20 mouse cellular contexts compared by ENCODE assay signal in the genomic region with DNA sequence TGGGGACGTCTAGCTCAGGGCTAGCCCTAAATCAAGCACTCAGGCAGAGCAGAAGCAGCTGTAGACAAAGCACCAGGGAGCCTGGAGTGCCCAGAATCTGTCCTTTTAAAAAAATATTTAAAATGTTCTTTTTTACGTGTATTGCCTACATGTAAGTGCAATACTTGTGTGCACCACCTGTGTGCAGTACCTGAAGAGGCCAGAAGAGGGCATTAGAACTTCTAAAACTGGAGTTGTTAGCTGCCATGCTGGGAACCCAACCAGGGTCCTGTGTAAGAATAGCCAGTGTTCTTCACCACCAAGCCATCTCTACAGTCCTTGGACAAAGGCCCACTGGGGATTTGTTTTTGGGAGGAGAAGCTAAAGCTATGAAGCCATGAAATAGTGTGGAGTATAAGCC. TPM values are rescaled to one million over a fixed set of nuclear protein-coding genes. Genes with fewer than 3 reads are reported as not detected.
DNase-seq lines count a peak whose midpoint lies in the region; ATAC-seq and TF ChIP-seq lines count a peak whose summit lies in the region.
"Had no signal": no experiment of that assay in that cellular context is flagged by ENCODE, and none has a peak within 500 bp of the region (broad histone marks: within the 10 kb centered on the region; RNA-seq: fewer than 3 reads in every experiment).

No protein-coding gene starts in this region.

- H3K4me3 ChIP-seq in forebrain, postnatal 0 days (ENCODE audit: low read depth, low read length): no peak overlapping the region
- H3K4me3 ChIP-seq in forebrain, embryonic 14.5 days (ENCODE audit: low read depth, low read length): no peak overlapping the region
- H3K4me3 ChIP-seq in liver, embryonic 14.5 days (ENCODE audit: insufficient read depth in 1 of 2, low read depth in 2 of 2, low read length in 2 of 2): no peak overlapping the region
- H3K4me3 ChIP-seq: forebrain, embryonic 12.5 days; heart, embryonic 12.5 days; limb, embryonic 12.5 days had no signal

- no peak overlapping the region for H3K4me2 ChIP-seq in forebrain, postnatal 0 days (ENCODE audit: low read depth)
- H3K4me2 ChIP-seq in forebrain, embryonic 14.5 days (ENCODE audit: low read length): no peak overlapping the region
- no peak overlapping the region for H3K4me2 ChIP-seq in liver, embryonic 14.5 days (ENCODE audit: low read depth)
- H3K4me2 ChIP-seq: forebrain, embryonic 12.5 days; heart, embryonic 12.5 days; limb, embryonic 12.5 days had no signal

- TF ChIP-seq CTCF in forebrain, postnatal 0 days (IDR thresholded peaks at IDR 0.05; ENCODE audit: low read depth): 0 out of 2 replicates have a peak, but pooled peaks have one; percentile 21
- TF ChIP-seq CTCF in liver, embryonic 14.5 days (IDR thresholded peaks at IDR 0.05; ENCODE audit: low read depth): peak; percentile 44

- no peak for DNase-seq in forebrain, postnatal 0 days
- no peak for DNase-seq in forebrain, embryonic 14.5 days (ENCODE audit: low spot score)
- no peak for DNase-seq in liver, embryonic 14.5 days (ENCODE audit: low read depth in 3 of 3, low spot score in 3 of 3)
- no peak for DNase-seq in liver
- DNase-seq in 3T3-L1 (ENCODE audit: low read depth, low spot score): peak; percentile 21
- DNase-seq in ZHBTc4 (ENCODE audit: low read depth, low spot score): peak; percentile 84
- DNase-seq in cerebellum, adult 11-12 months: no peak
- no peak for DNase-seq in lung, postnatal 4 days
- DNase-seq: adrenal gland, adult 2 months; cerebellum, adult 11 months; cerebellum, postnatal 25 days; heart, postnatal 36 days; kidney, adult 9 months; midbrain, embryonic 14.5 days; right cerebral cortex, postnatal 14 days; thymus, postnatal 4 days had no signal

- no peaks in the 10 kb centered on the region for H3K27me3 ChIP-seq in forebrain, postnatal 0 days (ENCODE audit: insufficient read depth, low read length)
- H3K27me3 ChIP-seq in forebrain, embryonic 14.5 days (replicated peaks; ENCODE audit: control insufficient read depth, insufficient read depth, low read length): no peaks in the 10 kb centered on the region
- no peaks in the 10 kb centered on the region for H3K27me3 ChIP-seq in liver, embryonic 14.5 days (ENCODE audit: control insufficient read depth, insufficient read depth, low read length)
- H3K27me3 ChIP-seq: forebrain, embryonic 12.5 days; heart, embryonic 12.5 days; limb, embryonic 12.5 days had no signal

- no peak overlapping the region for H3K27ac ChIP-seq in forebrain, postnatal 0 days (ENCODE audit: low read depth, low read length)
- no peak overlapping the region for H3K27ac ChIP-seq in forebrain, embryonic 14.5 days (ENCODE audit: low read depth, low read length)
- H3K27ac ChIP-seq in liver, embryonic 14.5 days: no peak overlapping the region
- H3K27ac ChIP-seq: forebrain, embryonic 12.5 days; limb, embryonic 12.5 days had no signal

- no peak for TF ChIP-seq EP300 in liver, embryonic 14.5 days (IDR thresholded peaks at IDR 0.05; ENCODE audit: low read depth)

- no peak overlapping the region for H3K9ac ChIP-seq in forebrain, postnatal 0 days
- no peak overlapping the region for H3K9ac ChIP-seq in forebrain, embryonic 14.5 days (ENCODE audit: low read length)
- H3K9ac ChIP-seq in liver, embryonic 14.5 days (replicated peaks): no peak overlapping the region
- H3K9ac ChIP-seq: forebrain, embryonic 12.5 days; heart, embryonic 12.5 days; limb, embryonic 12.5 days had no signal

- 89% methylated on average over 2 of the region's 2 CpGs for WGBS in forebrain, postnatal 0 days
- 87% methylated on average over 2 of the region's 2 CpGs for WGBS in forebrain, embryonic 14.5 days
- 84% methylated on average over 2 of the region's 2 CpGs for WGBS in liver, embryonic 14.5 days (ENCODE audit: insufficient replicate concordance)

- no peaks in the 10 kb centered on the region for H3K9me3 ChIP-seq in forebrain, postnatal 0 days (ENCODE audit: low read length)
- H3K9me3 ChIP-seq in forebrain, embryonic 14.5 days (replicated peaks; ENCODE audit: control insufficient read depth, low read length): no peaks in the 10 kb centered on the region
- no peaks in the 10 kb centered on the region for H3K9me3 ChIP-seq in liver, embryonic 14.5 days (ENCODE audit: control insufficient read depth, low read length)

- H3K36me3 ChIP-seq in forebrain, postnatal 0 days (ENCODE audit: insufficient read depth): peaks cover 58% of the 10 kb centered on the region
- H3K36me3 ChIP-seq in forebrain, embryonic 14.5 days (ENCODE audit: control insufficient read depth, insufficient read depth, low read length): peaks cover 51% of the 10 kb centered on the region
- no peaks in the 10 kb centered on the region for H3K36me3 ChIP-seq in liver, embryonic 14.5 days (replicated peaks; ENCODE audit: control insufficient read depth, insufficient read depth, low read depth)

- no peaks in the 10 kb centered on the region for H3K4me1 ChIP-seq in forebrain, postnatal 0 days (ENCODE audit: insufficient read depth)
- no peaks in the 10 kb centered on the region for H3K4me1 ChIP-seq in forebrain, embryonic 14.5 days (ENCODE audit: control insufficient read depth, insufficient read depth, low read length)
- H3K4me1 ChIP-seq in liver, embryonic 14.5 days (replicated peaks; ENCODE audit: control insufficient read depth in 2 of 2, insufficient read depth in 2 of 2, low read length in 1 of 2): no peaks in the 10 kb centered on the region
- H3K4me1 ChIP-seq: forebrain, embryonic 12.5 days; limb, embryonic 12.5 days had no signal

- no peak for ATAC-seq in forebrain, postnatal 0 days
- no peak for ATAC-seq in forebrain, embryonic 14.5 days
- ATAC-seq in liver, embryonic 14.5 days (ENCODE audit: insufficient read depth): no peak
- ATAC-seq: hindbrain, embryonic 16.5 days had no signal

RNA-seq across cellular contexts. Expression of a gene that starts 6.8 kb away (rescaled TPM):
- total RNA-seq in forebrain, postnatal 0 days (2014; rRNA removed): 266 and 507 TPM in 2 replicates
- 102 and 129 TPM in 2 replicates for polyA plus RNA-seq in forebrain, postnatal 0 days (2015; fragmentation: Nextera tagmentation; extraction: Ambion mirVana)
- polyA plus RNA-seq in forebrain, embryonic 14.5 days (2014; fragmentation: Nextera tagmentation; extraction: Ambion mirVana): 94.3 and 128 TPM in 2 replicates
- polyA plus RNA-seq in liver, embryonic 14.5 days (2012; rRNA removed): 311 and 646 TPM in 2 replicates
- 144 and 162 TPM in 2 replicates for polyA plus RNA-seq in liver, embryonic 14.5 days (2014; fragmentation: Nextera tagmentation; extraction: Ambion mirVana)

RNA-seq across cellular contexts. Expression of a gene that starts 6.8 kb away (rescaled TPM):
- total RNA-seq in forebrain, postnatal 0 days (2014; rRNA removed): 23.1 and 28.7 TPM in 2 replicates
- 12.7 and 17.4 TPM in 2 replicates for polyA plus RNA-seq in forebrain, postnatal 0 days (2015; fragmentation: Nextera tagmentation; extraction: Ambion mirVana)
- 13.6 and 15.7 TPM in 2 replicates for polyA plus RNA-seq in forebrain, embryonic 14.5 days (2014; fragmentation: Nextera tagmentation; extraction: Ambion mirVana)
- polyA plus RNA-seq in liver, embryonic 14.5 days (2012; rRNA removed): 1.9 and 2.5 TPM in 2 replicates
- 1.1 and 1.8 TPM in 2 replicates for polyA plus RNA-seq in liver, embryonic 14.5 days (2014; fragmentation: Nextera tagmentation; extraction: Ambion mirVana)

RNA-seq across cellular contexts. Expression of a gene that starts 27.3 kb away (rescaled TPM):
- total RNA-seq in forebrain, postnatal 0 days (2014; rRNA removed): 18.9 and 26.9 TPM in 2 replicates
- polyA plus RNA-seq in forebrain, postnatal 0 days (2015; fragmentation: Nextera tagmentation; extraction: Ambion mirVana): 22.8 and 24.6 TPM in 2 replicates
- 11.2 TPM in 2 replicates for polyA plus RNA-seq in forebrain, embryonic 14.5 days (2014; fragmentation: Nextera tagmentation; extraction: Ambion mirVana)
- polyA plus RNA-seq in liver, embryonic 14.5 days (2012; rRNA removed): 5.1 and 7.2 TPM in 2 replicates
- 4.9 and 6.8 TPM in 2 replicates for polyA plus RNA-seq in liver, embryonic 14.5 days (2014; fragmentation: Nextera tagmentation; extraction: Ambion mirVana)

Comparison
In these comparisons a context has a peak if more than half of its experiments do, and no peak if none do; other contexts are left out.
1. DNase-seq: peak in 3T3-L1 (single experiment) and ZHBTc4 (single experiment); none in forebrain, postnatal 0 days (single experiment), forebrain, embryonic 14.5 days (single experiment), liver, embryonic 14.5 days (0 of 3), liver (single experiment), cerebellum, adult 11-12 months (single experiment) and lung, postnatal 4 days (0 of 2).